Mouse (Mus musculus) midbrain, embryonic 11.5 days (tissue): ENCODE measurements around the gene Syndig1. TPM values are rescaled to one million over a fixed set of nuclear protein-coding genes. Genes with fewer than 3 reads are reported as not detected.

ENCODE experiments used
- ATAC-seq: fragments of 200-750 bp; cut with Nextera tagmentation; 2 replicates; pipeline ENCODE4 v1.8.0; 2017; ENCODE audit warnings: moderate TSS enrichment, moderate library complexity; ENCODE audit not compliant: low FRiP score
- DNase-seq: peaks from one replicate; pipeline ENCODE4 v3.0.0; 2015; ENCODE audit warnings: low spot score; ENCODE audit errors: missing footprints
- H3K27ac ChIP-seq: fragments of 300-500 bp; sonication (generic); 2 replicates; pipeline ENCODE4 v1.5.1; 2014; ENCODE audit warnings: low read depth, low read length
- H3K27me3 ChIP-seq: fragments of 300-500 bp; sonication (generic); 2 replicates; pipeline ENCODE4 v1.6.1; 2014; ENCODE audit warnings: mild to moderate bottlenecking, low read length, moderate library complexity, mixed read lengths; ENCODE audit not compliant: control insufficient read depth, insufficient read depth
- H3K36me3 ChIP-seq: fragments of 300-500 bp; sonication (generic); 2 replicates; pipeline ENCODE4 v1.6.1; 2014; ENCODE audit warnings: mild to moderate bottlenecking, low read length, moderate library complexity, mixed read lengths; ENCODE audit not compliant: control insufficient read depth, insufficient read depth
- H3K4me1 ChIP-seq: fragments of 300-500 bp; sonication (generic); 2 replicates; pipeline ENCODE4 v1.6.1; 2014; ENCODE audit warnings: low read length; ENCODE audit not compliant: control insufficient read depth, insufficient read depth
- H3K4me2 ChIP-seq: fragments of 300-500 bp; sonication (generic); 2 replicates; pipeline ENCODE4 v1.6.1; 2014; ENCODE audit warnings: mild to moderate bottlenecking, moderate library complexity
- H3K4me3 ChIP-seq: fragments of 300-500 bp; sonication (generic); 2 replicates; pipeline ENCODE4 v1.5.1; 2014; ENCODE audit warnings: low read depth, low read length
- H3K9ac ChIP-seq: fragments of 300-500 bp; sonication (generic); 2 replicates; pipeline ENCODE4 v1.6.1; 2014; ENCODE audit warnings: low read length
- H3K9me3 ChIP-seq: fragments of 300-500 bp; sonication (generic); 2 replicates; pipeline ENCODE4 v1.6.1; 2016; ENCODE audit warnings: low read length; ENCODE audit not compliant: control insufficient read depth
- WGBS: fragments of 180-500 bp; shearing (Covaris S2); extraction: QIAGEN DNeasy Blood & Tissue Kit; methylation state at CpG from one replicate; pipeline ENCODE4 v1.1.7; 2014; 5-methylcytosine and 5-hydroxymethylcytosine counted together
- polyA plus RNA-seq: library from polyadenylated mRNA; unstranded; fragments of >200 nt; fragmentation: Nextera tagmentation; extraction: Ambion mirVana; gene quantifications from 2 replicates; pipeline ENCODE4 v1.2.1, GENCODE M21; 2014

The Syndig1 gene
- polyA plus RNA-seq, 1 experiment from 2014 or later, result 8.5 TPM

DNA sequence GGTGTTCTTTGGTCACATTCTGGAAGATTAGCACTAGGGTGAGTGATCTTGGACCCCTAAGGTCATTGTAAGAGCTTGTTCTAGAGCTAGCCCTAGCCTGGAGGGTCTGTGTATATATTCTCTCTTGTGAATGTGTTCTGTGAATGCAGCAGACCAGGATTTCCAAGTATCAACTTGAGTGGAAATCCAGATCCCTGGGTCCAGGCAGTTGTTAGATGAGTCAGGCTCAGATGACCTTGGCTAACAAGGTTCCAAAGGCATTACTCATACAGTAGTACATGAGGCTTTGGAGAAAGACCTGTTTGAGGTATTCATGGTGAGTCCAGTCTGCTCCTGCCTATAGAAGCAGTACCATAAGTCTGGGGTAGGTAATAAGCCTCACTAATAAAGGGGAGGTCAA lies 103.1 kb downstream of the Syndig1 start:
- Histone ChIP-seq H3K9ac (no peak overlapping the region), H3K9me3 (no peaks in the 10 kb centered on the region), H3K27ac (no peak overlapping the region), H3K4me2 (no peak overlapping the region), H3K36me3 (no peaks in the 10 kb centered on the region), H3K4me3 (no peak overlapping the region), H3K4me1 (peaks cover 3% of the 10 kb centered on the region), H3K27me3 (no peaks in the 10 kb centered on the region)
- ATAC-seq, result no peak
- DNase-seq, result peak; percentile 78

- H3K9ac ChIP-seq, result no peak overlapping the region
- H3K4me2 ChIP-seq, result no peak overlapping the region
- DNase-seq (peak; percentile 82), ATAC-seq (peak; percentile 79)
- no peaks in the 10 kb centered on the region for H3K36me3 ChIP-seq
- H3K4me1 ChIP-seq, result peaks cover 3% of the 10 kb centered on the region
- H3K4me3 ChIP-seq, result no peak overlapping the region
- H3K27ac ChIP-seq, result 0 out of 2 replicates have a peak overlapping the region, but pooled peaks have one; percentile 16
- H3K9me3 ChIP-seq, result no peaks in the 10 kb centered on the region
- 28% methylated on average over 2 of the region's 2 CpGs for WGBS
- H3K27me3 ChIP-seq, result no peaks in the 10 kb centered on the region
These were observed 104.4 kb downstream of the Syndig1 start for GRCm38 (mm10) chr2:149933247-149933898.

DNA sequence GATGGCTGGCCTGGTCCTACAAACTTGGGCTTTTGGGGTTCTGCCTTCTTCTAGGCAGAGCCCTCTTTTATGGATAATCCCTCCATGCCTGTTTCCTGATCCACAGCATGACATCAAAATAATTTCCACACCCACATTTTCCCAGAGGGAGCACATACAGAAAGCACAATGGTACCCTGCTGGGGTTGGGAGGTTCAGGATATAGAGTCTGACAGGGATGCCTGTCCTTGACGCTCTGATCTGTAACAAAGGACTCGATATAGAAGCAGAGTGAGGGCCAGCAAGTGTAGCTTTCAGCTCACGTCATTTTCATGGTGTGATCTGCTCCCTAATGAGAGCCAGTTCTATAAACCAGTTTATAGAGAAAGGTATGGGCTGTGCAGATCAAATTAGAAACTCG lies 105.1 kb downstream of the Syndig1 start:
- Histone ChIP-seq H3K27me3 (no peaks in the 10 kb centered on the region), H3K27ac (no peak overlapping the region), H3K4me3 (no peak overlapping the region), H3K36me3 (no peaks in the 10 kb centered on the region), H3K9ac (no peak overlapping the region), H3K9me3 (no peaks in the 10 kb centered on the region), H3K4me2 (no peak overlapping the region), H3K4me1 (peaks cover 3% of the 10 kb centered on the region)
- DNase-seq (no peak), ATAC-seq (peak; percentile 82)
- WGBS, result 23% methylated on average over 4 of the region's 4 CpGs

GRCm38 (mm10) chr2:149938829-149939228 lies 109.8 kb downstream of the Syndig1 start:
- peaks cover 3% of the 10 kb centered on the region; the same call in 1 of the 2 replicates for H3K4me1 ChIP-seq
- no peaks in the 10 kb centered on the region for H3K36me3 ChIP-seq
- no peak overlapping the region for H3K27ac ChIP-seq
- DNase-seq (no peak), ATAC-seq (no peak)
- no peaks in the 10 kb centered on the region for H3K9me3 ChIP-seq
- 82% methylated on average over 4 of the region's 4 CpGs for WGBS
- H3K27me3 ChIP-seq, result no peaks in the 10 kb centered on the region
- H3K9ac ChIP-seq, result no peak overlapping the region
- no peak overlapping the region for H3K4me3 ChIP-seq
- no peak overlapping the region for H3K4me2 ChIP-seq

DNA sequence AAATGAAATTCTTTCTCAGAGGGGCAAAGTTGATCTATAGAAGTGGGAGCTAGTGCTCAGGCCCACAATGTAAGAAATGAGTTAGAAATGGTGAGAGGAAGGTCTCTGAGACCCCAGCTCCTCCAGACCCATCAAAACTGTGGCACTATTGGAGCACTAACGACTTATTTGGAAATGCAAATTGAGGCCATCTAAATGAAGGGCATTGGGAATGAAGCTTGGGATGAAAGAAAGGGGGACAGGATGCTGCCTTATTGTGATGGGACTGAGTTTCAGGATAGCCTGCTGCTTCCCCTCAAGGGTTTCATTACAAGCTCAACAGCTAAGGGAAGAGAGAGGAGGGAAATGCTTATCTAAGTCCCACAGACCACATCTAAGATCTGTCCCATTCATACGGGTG lies 110.6 kb downstream of the Syndig1 start:
- WGBS, result 55% methylated on average over 2 of the region's 2 CpGs
- DNase-seq (no peak), ATAC-seq (no peak)
- Histone ChIP-seq H3K4me2 (no peak overlapping the region), H3K9me3 (no peaks in the 10 kb centered on the region), H3K27me3 (no peaks in the 10 kb centered on the region), H3K27ac (no peak overlapping the region), H3K36me3 (no peaks in the 10 kb centered on the region), H3K4me3 (no peak overlapping the region), H3K4me1 (no peaks in the 10 kb centered on the region), H3K9ac (no peak overlapping the region)

- H3K27ac ChIP-seq, result no peak overlapping the region
- DNase-seq, result no peak
- WGBS, result 91% methylated on average over 4 of the region's 4 CpGs
- H3K4me2 ChIP-seq, result no peak overlapping the region
- H3K27me3 ChIP-seq, result no peaks in the 10 kb centered on the region
- no peaks in the 10 kb centered on the region for H3K4me1 ChIP-seq
- H3K9me3 ChIP-seq, result no peaks in the 10 kb centered on the region
- H3K9ac ChIP-seq, result no peak overlapping the region
- ATAC-seq, result no peak
- no peaks in the 10 kb centered on the region for H3K36me3 ChIP-seq
- no peak overlapping the region for H3K4me3 ChIP-seq
These were observed 121.6 kb downstream of the Syndig1 start for GRCm38 (mm10) chr2:149950641-149951040.

DNA sequence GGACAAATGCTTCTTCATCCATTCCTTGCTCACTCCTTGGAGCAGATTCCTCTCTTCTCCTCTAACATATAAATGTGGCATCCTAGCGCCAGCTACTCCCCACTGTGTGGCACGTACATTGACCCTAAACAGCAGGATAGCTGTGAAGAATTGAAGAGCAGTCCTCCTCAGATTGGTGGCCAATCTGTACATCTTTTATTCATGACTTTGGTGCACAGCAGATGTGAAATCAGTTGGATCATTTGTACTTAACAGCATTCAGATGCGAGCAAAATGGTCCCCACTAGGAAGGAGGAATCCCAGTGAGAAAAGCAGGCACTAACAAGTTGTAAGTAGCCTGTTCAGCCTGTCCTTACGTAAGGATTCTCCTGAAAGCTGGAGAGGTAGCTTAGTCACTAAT lies 142.0 kb downstream of the Syndig1 start:
- ATAC-seq, result peak; percentile 54
- no peak overlapping the region for H3K4me3 ChIP-seq
- no peaks in the 10 kb centered on the region for H3K9me3 ChIP-seq
- H3K27me3 ChIP-seq, result no peaks in the 10 kb centered on the region
- H3K4me1 ChIP-seq, result no peaks in the 10 kb centered on the region
- H3K27ac ChIP-seq, result no peak overlapping the region
- 62% methylated on average over 4 of the region's 4 CpGs for WGBS
- no peaks in the 10 kb centered on the region for H3K36me3 ChIP-seq
- no peak overlapping the region for H3K4me2 ChIP-seq
- H3K9ac ChIP-seq, result no peak overlapping the region
- DNase-seq, result peak; percentile 77

- Histone ChIP-seq H3K27ac (no peak overlapping the region), H3K4me3 (no peak overlapping the region), H3K36me3 (no peaks in the 10 kb centered on the region), H3K9ac (no peak overlapping the region), H3K27me3 (no peaks in the 10 kb centered on the region), H3K9me3 (no peaks in the 10 kb centered on the region), H3K4me2 (no peak overlapping the region), H3K4me1 (no peaks in the 10 kb centered on the region)
- WGBS, result 82% methylated on average over 6 of the region's 6 CpGs
- ATAC-seq, result no peak
- DNase-seq, result peak; percentile 53
These were observed 144.6 kb downstream of the Syndig1 start for GRCm38 (mm10) chr2:149973583-149973982.

- ATAC-seq (peak; percentile 74), DNase-seq (no peak)
- no peak overlapping the region for H3K4me2 ChIP-seq
- no peak overlapping the region for H3K27ac ChIP-seq
- 20% methylated on average over 1 of the region's 1 CpGs for WGBS
- H3K9ac ChIP-seq, result no peak overlapping the region
- no peaks in the 10 kb centered on the region for H3K9me3 ChIP-seq
- H3K4me1 ChIP-seq, result no peaks in the 10 kb centered on the region
- no peak overlapping the region for H3K4me3 ChIP-seq
- no peaks in the 10 kb centered on the region for H3K36me3 ChIP-seq
- H3K27me3 ChIP-seq, result no peaks in the 10 kb centered on the region
These were observed 151.4 kb downstream of the Syndig1 start for GRCm38 (mm10) chr2:149980419-149980818.
